Mouse (Mus musculus): ENCODE measurements around the gene Ncoa5. TPM values are rescaled to one million over a fixed set of nuclear protein-coding genes. Genes with fewer than 3 reads are reported as not detected.

The Ncoa5 gene
- polyA plus RNA-seq, 1 experiment from 2014 or later: 69.6 TPM

- Histone ChIP-seq H3K4me2 (ENCODE audit: low read length) (peak within 1 kb of the TSS; percentile 22; the same call in 1 of the 2 replicates), H3K9me3 (replicated peaks; ENCODE audit: control insufficient read depth, low read length) (peaks cover 4% of the 10 kb centered on the region; the same call in 1 of the 2 replicates), H3K27ac (ENCODE audit: low read depth, low read length) (no peak within 1 kb of the TSS), H3K27me3 (replicated peaks; ENCODE audit: control insufficient read depth, insufficient read depth, low read length) (no peaks in the 10 kb centered on the region), H3K9ac (ENCODE audit: low read length) (no peak within 1 kb of the TSS), H3K4me1 (ENCODE audit: control insufficient read depth, insufficient read depth, low read length) (0 out of 2 replicates have a peak, but pooled peaks cover 5% of the 10 kb centered on the region), H3K4me3 (ENCODE audit: low read depth, low read length) (no peak within 1 kb of the TSS), H3K36me3 (ENCODE audit: control insufficient read depth, insufficient read depth, low read length) (no peaks in the 10 kb centered on the region)
- ATAC-seq: no peak
- DNase-seq (ENCODE audit: low spot score): peak; percentile 46
- 10% methylated on average over 25 of the region's 25 CpGs for WGBS
These were observed 20.5 kb upstream of the Ncoa5 start, which contains the start of gene Cd40 for GRCm38 (mm10) chr2:165054888-165055852. Gene Cd40 (plus strand): TSS chr2:165055627.

DNA sequence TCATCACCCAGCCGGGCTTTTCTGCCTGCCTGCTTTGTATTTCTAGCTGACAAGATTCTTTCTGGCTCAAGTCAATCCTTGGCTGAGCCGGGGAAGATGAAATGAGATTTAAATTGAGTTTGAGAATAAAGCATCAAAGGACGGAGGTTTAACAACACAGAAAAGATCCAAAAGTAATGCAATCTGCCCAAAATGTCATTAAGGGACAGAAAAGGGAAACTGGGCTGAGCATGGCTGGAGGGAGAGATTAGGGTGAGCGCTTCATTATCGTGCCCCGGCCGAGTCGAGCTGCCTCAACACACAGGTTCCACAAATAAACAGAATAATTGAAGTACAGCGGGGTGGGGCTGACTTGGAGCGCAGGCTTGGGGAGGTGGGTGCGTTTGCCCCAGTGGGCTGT is 16.9 kb upstream of the Ncoa5 start:
- ATAC-seq (no peak), DNase-seq (ENCODE audit: low spot score) (no peak)
- Histone ChIP-seq H3K4me1 (ENCODE audit: control insufficient read depth, insufficient read depth, low read length) (0 out of 2 replicates have a peak, but pooled peaks cover 5% of the 10 kb centered on the region), H3K9me3 (replicated peaks; ENCODE audit: control insufficient read depth, low read length) (peaks cover 4% of the 10 kb centered on the region; the same call in 1 of the 2 replicates), H3K27ac (ENCODE audit: low read depth, low read length) (no peak overlapping the region), H3K27me3 (replicated peaks; ENCODE audit: control insufficient read depth, insufficient read depth, low read length) (no peaks in the 10 kb centered on the region), H3K9ac (ENCODE audit: low read length) (0 out of 2 replicates have a peak overlapping the region, but pooled peaks have one; percentile 21), H3K4me2 (ENCODE audit: low read length) (no peak overlapping the region), H3K4me3 (ENCODE audit: low read depth, low read length) (no peak overlapping the region), H3K36me3 (ENCODE audit: control insufficient read depth, insufficient read depth, low read length) (no peaks in the 10 kb centered on the region)
- WGBS: 15% methylated on average over 11 of the region's 11 CpGs

DNA sequence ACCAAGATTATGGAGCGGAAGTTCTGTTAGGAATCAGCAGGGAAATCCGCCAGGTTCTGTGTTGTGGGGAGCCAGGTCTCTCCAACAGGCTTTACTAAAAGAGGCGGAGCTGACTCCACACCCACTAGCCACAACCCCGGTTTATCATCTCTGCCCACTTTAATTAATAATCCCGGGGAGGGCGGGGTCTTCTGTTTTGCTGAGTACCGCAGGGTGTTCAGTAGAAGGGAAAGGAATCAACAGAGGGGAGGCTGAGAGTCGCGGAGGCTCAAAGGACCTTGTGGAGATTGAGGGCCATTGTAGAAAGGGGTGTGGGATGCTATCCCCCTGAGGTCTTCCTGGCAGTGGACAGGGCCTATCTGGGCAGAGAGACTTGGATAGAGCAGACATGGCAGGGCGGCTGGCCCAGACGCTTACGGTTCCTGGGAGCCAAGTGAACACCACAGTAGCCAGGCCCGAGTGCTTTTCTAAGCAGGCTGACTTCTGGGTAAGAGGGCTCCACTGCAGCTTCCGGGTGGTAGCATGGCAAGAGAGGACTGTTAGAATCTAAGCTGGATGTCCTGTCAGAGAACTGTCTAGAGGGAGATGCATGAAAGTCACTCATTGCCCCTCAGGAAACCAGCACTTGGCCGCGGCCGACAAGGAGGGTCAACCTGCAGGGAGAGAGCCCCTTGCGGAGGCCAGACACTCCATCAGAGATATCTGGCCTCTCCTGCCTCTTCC is 16.3 kb upstream of the Ncoa5 start:
- H3K9me3 ChIP-seq (replicated peaks; ENCODE audit: control insufficient read depth, low read length): peaks cover 4% of the 10 kb centered on the region; the same call in 1 of the 2 replicates
- 0 out of 2 replicates have a peak, but pooled peaks cover 5% of the 10 kb centered on the region for H3K4me1 ChIP-seq (ENCODE audit: control insufficient read depth, insufficient read depth, low read length)
- no peaks in the 10 kb centered on the region for H3K27me3 ChIP-seq (replicated peaks; ENCODE audit: control insufficient read depth, insufficient read depth, low read length)
- H3K27ac ChIP-seq (ENCODE audit: low read depth, low read length): no peak overlapping the region
- no peaks in the 10 kb centered on the region for H3K36me3 ChIP-seq (ENCODE audit: control insufficient read depth, insufficient read depth, low read length)
- 63% methylated on average over 18 of the region's 18 CpGs for WGBS
- no peak for DNase-seq (ENCODE audit: low spot score)
- H3K4me2 ChIP-seq (ENCODE audit: low read length): no peak overlapping the region
- H3K9ac ChIP-seq (ENCODE audit: low read length): 0 out of 2 replicates have a peak overlapping the region, but pooled peaks have one; percentile 21
- no peak overlapping the region for H3K4me3 ChIP-seq (ENCODE audit: low read depth, low read length)
- no peak for ATAC-seq

- H3K27me3 ChIP-seq (replicated peaks; ENCODE audit: control insufficient read depth, insufficient read depth, low read length): no peaks in the 10 kb centered on the region
These were observed 14.4 kb upstream of the Ncoa5 start for GRCm38 (mm10) chr2:165049044-165049443.

GRCm38 (mm10) chr2:165043729-165044128 is 9.1 kb upstream of the Ncoa5 start:
- DNase-seq (ENCODE audit: low spot score): no peak
- Histone ChIP-seq H3K9me3 (replicated peaks; ENCODE audit: control insufficient read depth, low read length) (no peaks in the 10 kb centered on the region), H3K4me1 (ENCODE audit: control insufficient read depth, insufficient read depth, low read length) (peaks cover 6% of the 10 kb centered on the region; the same call in 1 of the 2 replicates), H3K27me3 (replicated peaks; ENCODE audit: control insufficient read depth, insufficient read depth, low read length) (no peaks in the 10 kb centered on the region), H3K36me3 (ENCODE audit: control insufficient read depth, insufficient read depth, low read length) (no peaks in the 10 kb centered on the region), H3K4me2 (ENCODE audit: low read length) (no peak overlapping the region), H3K27ac (ENCODE audit: low read depth, low read length) (peak overlapping the region; percentile 65), H3K4me3 (ENCODE audit: low read depth, low read length) (no peak overlapping the region), H3K9ac (ENCODE audit: low read length) (peak overlapping the region; percentile 9; the same call in 1 of the 2 replicates)
- ATAC-seq: 0 out of 2 replicates have a peak, but pooled peaks have one; percentile 3
- WGBS: 49% methylated on average over 2 of the region's 2 CpGs

More at GRCm38 (mm10) chr2:165049044-165049443, 14.4 kb upstream of the Ncoa5 start:
- ATAC-seq (no peak), DNase-seq (ENCODE audit: low spot score) (no peak)
- Histone ChIP-seq H3K9me3 (replicated peaks; ENCODE audit: control insufficient read depth, low read length) (peaks cover 3% of the 10 kb centered on the region; the same call in 1 of the 2 replicates), H3K4me3 (ENCODE audit: low read depth, low read length) (no peak overlapping the region), H3K36me3 (ENCODE audit: control insufficient read depth, insufficient read depth, low read length) (no peaks in the 10 kb centered on the region), H3K4me2 (ENCODE audit: low read length) (no peak overlapping the region), H3K27ac (ENCODE audit: low read depth, low read length) (no peak overlapping the region), H3K4me1 (ENCODE audit: control insufficient read depth, insufficient read depth, low read length) (0 out of 2 replicates have a peak, but pooled peaks cover 5% of the 10 kb centered on the region), H3K9ac (ENCODE audit: low read length) (no peak overlapping the region)
- WGBS: 62% methylated on average over 5 of the region's 5 CpGs

DNA sequence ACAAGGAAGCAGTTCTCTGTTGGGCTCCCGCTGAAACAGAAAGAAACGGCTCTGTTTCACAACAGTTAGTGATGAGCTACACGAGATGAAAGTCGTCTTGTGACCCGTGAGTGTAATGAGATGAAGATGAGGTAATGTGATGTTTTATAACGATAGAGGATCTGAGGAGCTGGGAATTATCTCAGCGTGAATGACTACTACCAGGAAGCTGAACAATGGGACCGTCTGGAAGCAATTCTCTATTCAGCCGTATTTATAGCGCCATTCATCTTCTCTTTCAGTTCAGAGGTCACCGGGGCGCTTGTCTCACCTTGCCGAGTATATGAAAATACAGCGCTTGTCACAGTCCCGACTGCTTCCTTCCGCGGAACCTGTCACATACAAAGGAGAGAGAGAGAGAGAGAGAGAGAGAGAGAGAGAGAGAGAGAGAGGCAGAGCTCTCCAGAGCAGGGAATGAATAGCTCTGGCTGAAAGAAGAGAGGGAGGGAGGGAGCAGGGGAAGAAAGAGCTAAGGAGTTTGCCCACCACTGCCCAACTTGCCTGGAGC is 8.5 kb upstream of the Ncoa5 start:
- DNase-seq (ENCODE audit: low spot score): peak; percentile 83
- peak overlapping the region; percentile 9; the same call in 1 of the 2 replicates for H3K9ac ChIP-seq (ENCODE audit: low read length)
- H3K4me1 ChIP-seq (ENCODE audit: control insufficient read depth, insufficient read depth, low read length): peaks cover 6% of the 10 kb centered on the region; the same call in 1 of the 2 replicates
- no peaks in the 10 kb centered on the region for H3K27me3 ChIP-seq (replicated peaks; ENCODE audit: control insufficient read depth, insufficient read depth, low read length)
- peak; percentile 74 for ATAC-seq
- H3K36me3 ChIP-seq (ENCODE audit: control insufficient read depth, insufficient read depth, low read length): no peaks in the 10 kb centered on the region
- under 1% methylated on average over 17 of the region's 17 CpGs for WGBS
- peak overlapping the region; percentile 65 for H3K27ac ChIP-seq (ENCODE audit: low read depth, low read length)
- peak overlapping the region; percentile 41 for H3K4me2 ChIP-seq (ENCODE audit: low read length)
- H3K9me3 ChIP-seq (replicated peaks; ENCODE audit: control insufficient read depth, low read length): no peaks in the 10 kb centered on the region
- no peak overlapping the region for H3K4me3 ChIP-seq (ENCODE audit: low read depth, low read length)

DNA sequence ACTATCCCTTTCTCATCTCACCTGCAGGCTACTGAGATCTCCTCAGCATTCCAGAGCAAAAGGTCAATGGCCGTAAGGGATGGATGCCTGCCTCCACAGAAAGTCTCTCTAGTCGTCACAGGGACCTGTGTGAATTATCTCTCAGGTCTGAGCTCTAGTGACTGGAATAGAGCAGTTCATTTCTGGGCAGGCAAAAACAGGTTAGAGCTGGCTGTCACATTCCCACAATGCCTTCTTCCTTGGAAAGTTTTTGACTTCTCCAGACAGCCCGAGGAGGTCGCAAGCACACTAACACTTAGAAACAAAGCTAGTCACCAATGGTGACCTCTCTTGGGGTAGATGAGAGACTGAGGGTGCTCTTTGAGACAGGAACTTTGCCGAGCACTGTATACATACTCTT is 7.5 kb upstream of the Ncoa5 start:
- Histone ChIP-seq H3K27ac (ENCODE audit: low read depth, low read length) (no peak overlapping the region), H3K4me2 (ENCODE audit: low read length) (no peak overlapping the region), H3K4me3 (ENCODE audit: low read depth, low read length) (no peak overlapping the region), H3K27me3 (replicated peaks; ENCODE audit: control insufficient read depth, insufficient read depth, low read length) (no peaks in the 10 kb centered on the region), H3K4me1 (ENCODE audit: control insufficient read depth, insufficient read depth, low read length) (peaks cover 6% of the 10 kb centered on the region; the same call in 1 of the 2 replicates), H3K9ac (ENCODE audit: low read length) (no peak overlapping the region), H3K9me3 (replicated peaks; ENCODE audit: control insufficient read depth, low read length) (no peaks in the 10 kb centered on the region), H3K36me3 (ENCODE audit: control insufficient read depth, insufficient read depth, low read length) (no peaks in the 10 kb centered on the region)
- no peak for ATAC-seq
- 81% methylated on average over 5 of the region's 5 CpGs for WGBS
- DNase-seq (ENCODE audit: low spot score): no peak

GRCm38 (mm10) chr2:165037415-165037814 is 2.7 kb upstream of the Ncoa5 start:
- no peak for DNase-seq (ENCODE audit: low spot score)
- Histone ChIP-seq H3K9ac (ENCODE audit: low read length) (no peak overlapping the region), H3K27me3 (replicated peaks; ENCODE audit: control insufficient read depth, insufficient read depth, low read length) (no peaks in the 10 kb centered on the region), H3K4me1 (ENCODE audit: control insufficient read depth, insufficient read depth, low read length) (peaks cover 17% of the 10 kb centered on the region), H3K9me3 (replicated peaks; ENCODE audit: control insufficient read depth, low read length) (no peaks in the 10 kb centered on the region), H3K4me2 (ENCODE audit: low read length) (no peak overlapping the region), H3K36me3 (ENCODE audit: control insufficient read depth, insufficient read depth, low read length) (no peaks in the 10 kb centered on the region), H3K4me3 (ENCODE audit: low read depth, low read length) (no peak overlapping the region), H3K27ac (ENCODE audit: low read depth, low read length) (no peak overlapping the region)
- 79% methylated on average over 4 of the region's 4 CpGs for WGBS
- no peak for ATAC-seq

Measured in forebrain, embryonic 14.5 days (tissue).